Mouse (Mus musculus) spleen, adult 2 months (tissue): Measurements from ENCODE around the gene Tmem183a. TPM values are rescaled to one million over a fixed set of nuclear protein-coding genes. Genes with fewer than 3 reads are reported as not detected.

ENCODE experiments used
- DNase-seq, 2 experiments: peaks; one replicate each; pipeline versions ENCODE4 v3.0.0 to v3.0.0-alpha.2; 2012 to 2021; ENCODE audit warnings: low spot score in 2 of 2, low read depth in 1 of 2
- H3K27ac ChIP-seq: fragments of 200-500 bp; 2 replicates; pipeline ENCODE4 v1.5.1; 2012; ENCODE audit warnings: low read length, inconsistent platforms; ENCODE audit not compliant: insufficient read depth
- H3K27me3 ChIP-seq: fragments of 200-500 bp; 2 replicates; pipeline ENCODE4 v1.6.1; 2012; ENCODE audit warnings: mild to moderate bottlenecking, moderate library complexity, low read length, inconsistent platforms; ENCODE audit not compliant: control insufficient read depth, insufficient read depth
- H3K36me3 ChIP-seq: fragments of 200-500 bp; 2 replicates; pipeline ENCODE4 v1.6.1; 2012; ENCODE audit warnings: mild to moderate bottlenecking, low read length, inconsistent platforms; ENCODE audit not compliant: control insufficient read depth, insufficient read depth
- H3K4me1 ChIP-seq: fragments of 200-500 bp; 2 replicates; pipeline ENCODE4 v1.6.1; 2011; ENCODE audit warnings: inconsistent platforms; ENCODE audit not compliant: control insufficient read depth, insufficient read depth, insufficient read length
- H3K4me3 ChIP-seq: fragments of 200-500 bp; 2 replicates; pipeline ENCODE4 v1.5.1; 2011; ENCODE audit warnings: mild to moderate bottlenecking, inconsistent platforms; ENCODE audit not compliant: insufficient read depth, insufficient read length; ENCODE audit errors: extremely low read depth
- CTCF ChIP-seq: fragments of 200-500 bp; IDR thresholded peaks from 2 replicates; pipeline ENCODE4 v1.5.1; 2011; ENCODE audit warnings: mild to moderate bottlenecking, inconsistent platforms; ENCODE audit not compliant: insufficient read depth, insufficient read length, insufficient replicate concordance; ENCODE audit errors: extremely low read depth
- POLR2A ChIP-seq: fragments of 200-500 bp; IDR thresholded peaks from 2 replicates; pipeline ENCODE4 v1.6.1; 2011; ENCODE audit warnings: low read depth, low read length, inconsistent platforms
- WGBS: fragments of 180-500 bp; shearing (Covaris S2); methylation state at CpG from one replicate; pipeline ENCODE4 v1.1.7; 2018; 5-methylcytosine and 5-hydroxymethylcytosine counted together
- polyA plus RNA-seq: library from polyadenylated mRNA; depleted of rRNA; stranded (reverse); fragments of >200 nt; gene quantifications from 2 replicates; pipeline ENCODE4 v1.2.3, GENCODE M21; 2012

The Tmem183a gene
- polyA plus RNA-seq, 1 experiment, result 42.2 TPM

- H3K4me1 ChIP-seq, result peaks cover 6% of the 10 kb centered on the region; the same call in 1 of the 2 replicates
- WGBS, result 95% methylated on average over 18 of the region's 18 CpGs
Measured at GRCm38 (mm10) chr1:134339757-134340619, 21.8 kb downstream of the Tmem183a start.

GRCm38 (mm10) chr1:134339162-134339561 lies 22.6 kb downstream of the Tmem183a start:
- WGBS, result 88% methylated on average over 7 of the region's 7 CpGs
- TF ChIP-seq POLR2A (no peak), CTCF (no peak)
- H3K4me3 ChIP-seq, result no peak overlapping the region
- H3K27me3 ChIP-seq, result no peaks in the 10 kb centered on the region
- H3K4me1 ChIP-seq, result no peaks in the 10 kb centered on the region
- DNase-seq, result no peak
- H3K36me3 ChIP-seq, result no peaks in the 10 kb centered on the region
- no peak overlapping the region for H3K27ac ChIP-seq

More at GRCm38 (mm10) chr1:134339757-134340619, 21.8 kb downstream of the Tmem183a start:
- Histone ChIP-seq H3K27me3 (0 out of 2 replicates have a peak, but pooled peaks cover 1% of the 10 kb centered on the region), H3K27ac (no peak overlapping the region), H3K36me3 (no peaks in the 10 kb centered on the region), H3K4me3 (no peak overlapping the region)
- no peak for DNase-seq
- TF ChIP-seq POLR2A (no peak), CTCF (no peak)

GRCm38 (mm10) chr1:134336958-134337710 lies 24.6 kb downstream of the Tmem183a start:
- H3K27ac ChIP-seq, result no peak overlapping the region
- 0 out of 2 replicates have a peak, but pooled peaks cover 5% of the 10 kb centered on the region for H3K4me1 ChIP-seq
- H3K27me3 ChIP-seq, result no peaks in the 10 kb centered on the region
- no peaks in the 10 kb centered on the region for H3K36me3 ChIP-seq
- TF ChIP-seq CTCF, result no peak
- TF ChIP-seq POLR2A, result no peak
- DNase-seq, result no peak
- H3K4me3 ChIP-seq, result no peak overlapping the region
- 37% methylated on average over 11 of the region's 11 CpGs for WGBS

GRCm38 (mm10) chr1:134335924-134336810 lies 25.6 kb downstream of the Tmem183a start:
- Histone ChIP-seq H3K27me3 (no peaks in the 10 kb centered on the region), H3K4me3 (no peak overlapping the region), H3K27ac (no peak overlapping the region), H3K4me1 (0 out of 2 replicates have a peak, but pooled peaks cover 5% of the 10 kb centered on the region), H3K36me3 (no peaks in the 10 kb centered on the region)
- TF ChIP-seq CTCF (no peak), POLR2A (no peak)
- WGBS, result 82% methylated on average over 12 of the region's 12 CpGs
- no peak for DNase-seq

GRCm38 (mm10) chr1:134335211-134335923 lies 26.4 kb downstream of the Tmem183a start:
- Histone ChIP-seq H3K27me3 (no peaks in the 10 kb centered on the region), H3K36me3 (no peaks in the 10 kb centered on the region), H3K27ac (no peak overlapping the region), H3K4me3 (no peak overlapping the region), H3K4me1 (0 out of 2 replicates have a peak, but pooled peaks cover 5% of the 10 kb centered on the region)
- no peak for DNase-seq
- TF ChIP-seq CTCF (no peak), POLR2A (no peak)
- WGBS, result 52% methylated on average over 13 of the region's 13 CpGs
